Mouse (Mus musculus) liver, postnatal 0 days (tissue): Measurements from ENCODE around the gene Sos1.

ENCODE experiments used
- CTCF ChIP-seq: sonication (generic); IDR thresholded peaks from 2 replicates; pipeline ENCODE4 v1.5.1; 2016; ENCODE audit warnings: antibody characterized with exemption, low read depth
- EP300 ChIP-seq: IDR thresholded peaks from 2 replicates; pipeline ENCODE4 v1.6.1; 2016; ENCODE audit warnings: antibody characterized with exemption, low read depth, mild to moderate bottlenecking

DNA sequence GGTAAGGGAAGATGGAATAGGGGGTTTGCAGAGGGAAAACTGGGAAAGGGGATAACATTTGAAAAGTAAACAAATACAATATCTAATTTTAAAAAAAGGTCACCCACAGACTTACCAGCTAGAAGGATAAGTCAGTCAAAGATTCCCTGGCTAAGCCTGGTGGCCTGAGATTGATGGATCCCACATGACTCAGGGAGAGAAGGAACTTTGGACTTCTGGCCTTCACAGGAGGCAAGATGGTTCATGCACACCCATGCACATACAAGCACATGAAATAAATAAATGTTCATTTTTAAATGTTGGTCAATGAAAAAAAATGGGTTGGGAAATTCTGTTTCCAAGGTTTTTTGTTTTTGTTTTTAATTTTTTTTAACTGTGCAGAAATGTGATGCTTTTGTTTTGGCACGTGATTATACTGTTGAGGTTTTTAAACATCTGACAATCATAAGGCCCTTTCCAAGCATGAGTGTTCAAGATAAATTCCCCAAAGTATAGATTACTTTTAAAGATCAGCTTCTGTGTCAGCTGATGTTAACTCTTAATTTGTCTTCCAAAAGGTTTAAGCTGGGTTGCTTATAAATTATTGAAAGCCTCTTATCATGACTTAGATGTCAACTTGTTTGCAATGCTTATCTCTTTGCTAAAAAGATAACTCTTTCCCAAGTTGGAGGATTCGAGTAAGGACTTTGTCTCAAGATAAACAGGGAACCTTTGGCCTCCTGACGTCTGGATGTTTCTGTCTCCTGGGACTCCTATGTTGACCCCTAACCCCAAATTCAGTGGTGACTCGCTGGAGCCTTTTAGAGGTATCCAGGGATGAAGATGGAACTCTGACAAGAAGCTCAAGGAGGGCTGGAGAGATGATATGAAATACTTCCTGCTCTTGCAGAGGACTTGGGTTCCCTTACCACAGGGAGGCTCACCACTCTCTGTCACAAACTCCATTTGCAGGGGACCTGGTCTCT, 29.5 kb upstream of the Sos1 start:
- TF ChIP-seq EP300, result no peak
- no peak for TF ChIP-seq CTCF
